Mouse (Mus musculus): Measurements from ENCODE around the gene Tmem161a. TPM values are rescaled to one million over a fixed set of nuclear protein-coding genes. Genes with fewer than 3 reads are reported as not detected.
A peak's percentile ranks its signal among the peaks of the same experiment; 100 is the strongest.

Tmem161a gene
- polyA plus RNA-seq, 1 experiment = 95.9 TPM

- no peak for TF ChIP-seq POLR2A (IDR thresholded peaks at IDR 0.05; ENCODE audit: borderline replicate concordance, extremely low read depth, insufficient read depth, insufficient read length, poor library complexity, severe bottlenecking)
- TF ChIP-seq CTCF (IDR thresholded peaks at IDR 0.05; ENCODE audit: borderline replicate concordance, extremely low read depth, insufficient read depth, insufficient read length) = no peak
- DNase-seq (ENCODE audit: low read depth) = no peak
Observed at GRCm38 (mm10) chr8:70193238-70193637, 21.1 kb downstream of the Tmem161a start.

GRCm38 (mm10) chr8:70194191-70194590 is 22.0 kb downstream of the Tmem161a start:
- DNase-seq (ENCODE audit: low read depth) = no peak
- no peak for TF ChIP-seq CTCF (IDR thresholded peaks at IDR 0.05; ENCODE audit: borderline replicate concordance, extremely low read depth, insufficient read depth, insufficient read length)
- no peak for TF ChIP-seq POLR2A (IDR thresholded peaks at IDR 0.05; ENCODE audit: borderline replicate concordance, extremely low read depth, insufficient read depth, insufficient read length, poor library complexity, severe bottlenecking)

- TF ChIP-seq POLR2A (IDR thresholded peaks at IDR 0.05; ENCODE audit: borderline replicate concordance, extremely low read depth, insufficient read depth, insufficient read length, poor library complexity, severe bottlenecking) (no peak), CTCF (IDR thresholded peaks at IDR 0.05; ENCODE audit: borderline replicate concordance, extremely low read depth, insufficient read depth, insufficient read length) (peak; percentile 2; the same call in 1 of the 2 replicates)
- no peak for DNase-seq (ENCODE audit: low read depth)
Observed at GRCm38 (mm10) chr8:70195762-70196161, 23.6 kb downstream of the Tmem161a start.

- peak; percentile 5 for DNase-seq (ENCODE audit: low read depth)
- TF ChIP-seq CTCF (IDR thresholded peaks at IDR 0.05; ENCODE audit: borderline replicate concordance, extremely low read depth, insufficient read depth, insufficient read length) (no peak), POLR2A (IDR thresholded peaks at IDR 0.05; ENCODE audit: borderline replicate concordance, extremely low read depth, insufficient read depth, insufficient read length, poor library complexity, severe bottlenecking) (no peak)
Observed at GRCm38 (mm10) chr8:70197603-70198002, 25.4 kb downstream of the Tmem161a start.

GRCm38 (mm10) chr8:70200098-70200681 is 28.0 kb downstream of the Tmem161a start:
- no peak for TF ChIP-seq POLR2A (IDR thresholded peaks at IDR 0.05; ENCODE audit: borderline replicate concordance, extremely low read depth, insufficient read depth, insufficient read length, poor library complexity, severe bottlenecking)
- no peak; the same call in 1 of the 2 replicates for TF ChIP-seq CTCF (IDR thresholded peaks at IDR 0.05; ENCODE audit: borderline replicate concordance, extremely low read depth, insufficient read depth, insufficient read length)
- peak; percentile 62 for DNase-seq (ENCODE audit: low read depth)

GRCm38 (mm10) chr8:70201417-70201816 is 29.3 kb downstream of the Tmem161a start:
- no peak for DNase-seq (ENCODE audit: low read depth)
- no peak for TF ChIP-seq POLR2A (IDR thresholded peaks at IDR 0.05; ENCODE audit: borderline replicate concordance, extremely low read depth, insufficient read depth, insufficient read length, poor library complexity, severe bottlenecking)
- TF ChIP-seq CTCF (IDR thresholded peaks at IDR 0.05; ENCODE audit: borderline replicate concordance, extremely low read depth, insufficient read depth, insufficient read length) = no peak

- DNase-seq (ENCODE audit: low read depth) = no peak
Observed at GRCm38 (mm10) chr8:70203072-70203471, 30.9 kb downstream of the Tmem161a start.

GRCm38 (mm10) chr8:70204757-70205156 is 32.6 kb downstream of the Tmem161a start:
- no peak for TF ChIP-seq POLR2A (IDR thresholded peaks at IDR 0.05; ENCODE audit: borderline replicate concordance, extremely low read depth, insufficient read depth, insufficient read length, poor library complexity, severe bottlenecking)
- TF ChIP-seq CTCF (IDR thresholded peaks at IDR 0.05; ENCODE audit: borderline replicate concordance, extremely low read depth, insufficient read depth, insufficient read length) = no peak
- no peak for DNase-seq (ENCODE audit: low read depth)

More at GRCm38 (mm10) chr8:70203072-70203471, 30.9 kb downstream of the Tmem161a start:
- TF ChIP-seq CTCF (IDR thresholded peaks at IDR 0.05; ENCODE audit: borderline replicate concordance, extremely low read depth, insufficient read depth, insufficient read length) = no peak
- no peak for TF ChIP-seq POLR2A (IDR thresholded peaks at IDR 0.05; ENCODE audit: borderline replicate concordance, extremely low read depth, insufficient read depth, insufficient read length, poor library complexity, severe bottlenecking)

- no peak for DNase-seq (ENCODE audit: low read depth)
- TF ChIP-seq POLR2A (IDR thresholded peaks at IDR 0.05; ENCODE audit: borderline replicate concordance, extremely low read depth, insufficient read depth, insufficient read length, poor library complexity, severe bottlenecking) (no peak), CTCF (IDR thresholded peaks at IDR 0.05; ENCODE audit: borderline replicate concordance, extremely low read depth, insufficient read depth, insufficient read length) (no peak)
Observed at GRCm38 (mm10) chr8:70208130-70208529, 36.0 kb downstream of the Tmem161a start.

GRCm38 (mm10) chr8:70210538-70210937 is 38.4 kb downstream of the Tmem161a start:
- TF ChIP-seq POLR2A (IDR thresholded peaks at IDR 0.05; ENCODE audit: borderline replicate concordance, extremely low read depth, insufficient read depth, insufficient read length, poor library complexity, severe bottlenecking) = no peak
- no peak for TF ChIP-seq CTCF (IDR thresholded peaks at IDR 0.05; ENCODE audit: borderline replicate concordance, extremely low read depth, insufficient read depth, insufficient read length)
- DNase-seq (ENCODE audit: low read depth) = no peak

GRCm38 (mm10) chr8:70211275-70211674 is 39.1 kb downstream of the Tmem161a start:
- no peak for DNase-seq (ENCODE audit: low read depth)
- TF ChIP-seq CTCF (IDR thresholded peaks at IDR 0.05; ENCODE audit: borderline replicate concordance, extremely low read depth, insufficient read depth, insufficient read length) (no peak), POLR2A (IDR thresholded peaks at IDR 0.05; ENCODE audit: borderline replicate concordance, extremely low read depth, insufficient read depth, insufficient read length, poor library complexity, severe bottlenecking) (no peak)

GRCm38 (mm10) chr8:70211726-70212111 is 39.6 kb downstream of the Tmem161a start:
- no peak for TF ChIP-seq POLR2A (IDR thresholded peaks at IDR 0.05; ENCODE audit: borderline replicate concordance, extremely low read depth, insufficient read depth, insufficient read length, poor library complexity, severe bottlenecking)
- no peak for TF ChIP-seq CTCF (IDR thresholded peaks at IDR 0.05; ENCODE audit: borderline replicate concordance, extremely low read depth, insufficient read depth, insufficient read length)
- DNase-seq (ENCODE audit: low read depth) = peak; percentile 32

All from brain, embryonic 14.5 days (tissue).